Mouse (Mus musculus) thymus, adult 2 months (tissue): ENCODE measurements at regions not wholly inside any gene's neighbourhood (a gene's known extent, or its start where the extent isn't known, plus 50 kb on each side); places are given as distances from the start of the nearest gene placed in this dataset.

Source experiments
- DNase-seq: peaks from one replicate; pipeline ENCODE4 v3.0.0; 2021
- H3K27ac ChIP-seq: fragments of 200-500 bp; 2 replicates; pipeline ENCODE4 v1.5.1; 2012; ENCODE audit warnings: low read length, control low read depth; ENCODE audit not compliant: control insufficient read depth, insufficient read depth
- H3K27me3 ChIP-seq: fragments of 200-500 bp; 2 replicates; pipeline ENCODE4 v1.6.1; 2012; ENCODE audit warnings: mild to moderate bottlenecking, low read length, moderate library complexity, mixed read lengths; ENCODE audit not compliant: control insufficient read depth, insufficient read depth
- H3K36me3 ChIP-seq: fragments of 200-500 bp; 2 replicates; pipeline ENCODE4 v1.6.1; 2012; ENCODE audit warnings: mild to moderate bottlenecking, low read length, moderate library complexity; ENCODE audit not compliant: control insufficient read depth, insufficient read depth
- H3K4me1 ChIP-seq: fragments of 200-500 bp; replicated peaks from 2 replicates; pipeline ENCODE4 v1.6.1; 2012; ENCODE audit warnings: low read length; ENCODE audit not compliant: control insufficient read depth, insufficient read depth
- H3K4me3 ChIP-seq: fragments of 200-500 bp; 2 replicates; pipeline ENCODE4 v1.5.1; 2012; ENCODE audit warnings: mild to moderate bottlenecking, low read length, control low read depth, moderate library complexity; ENCODE audit not compliant: control insufficient read depth, insufficient read depth
- CTCF ChIP-seq: fragments of 200-500 bp; IDR thresholded peaks from 2 replicates; pipeline ENCODE4 v1.5.1; 2012; ENCODE audit warnings: mild to moderate bottlenecking, control low read depth, low read length, moderate library complexity, borderline replicate concordance; ENCODE audit not compliant: control insufficient read depth, poor library complexity, insufficient read depth; ENCODE audit errors: extremely low read depth
- POLR2A ChIP-seq: fragments of 200-500 bp; IDR thresholded peaks from 2 replicates; pipeline ENCODE4 v1.6.1; 2012; ENCODE audit warnings: mild to moderate bottlenecking, low read length, control low read depth, moderate library complexity; ENCODE audit not compliant: control insufficient read depth, poor library complexity, insufficient read depth; ENCODE audit errors: extremely low read depth
- WGBS: fragments of 180-500 bp; shearing (Covaris S2); methylation state at CpG from one replicate; pipeline ENCODE4 v1.1.7; 2018; 5-methylcytosine and 5-hydroxymethylcytosine counted together

DNA sequence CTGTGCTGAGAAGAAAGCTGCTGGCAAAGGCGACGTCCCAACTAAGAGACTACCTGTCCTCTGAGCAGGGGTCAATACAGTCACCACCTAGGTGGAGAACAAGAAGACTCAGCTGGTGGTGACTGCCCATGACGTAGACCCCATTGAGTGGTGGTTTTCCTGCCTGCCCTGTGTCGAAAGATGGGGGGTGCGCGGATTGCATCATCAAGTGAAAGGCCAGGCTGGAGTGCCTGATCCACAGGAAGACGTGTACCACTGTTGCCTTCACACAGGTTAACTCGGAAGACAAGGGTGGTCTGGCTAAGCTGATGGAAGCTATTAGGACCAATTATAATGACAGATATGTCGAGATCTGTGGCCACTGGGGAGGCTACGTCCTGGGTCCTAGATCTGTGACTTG is 80.3 kb downstream of the Snrpe start:
- DNase-seq, result no peak
- Histone ChIP-seq H3K4me1 (0 out of 2 replicates have a peak, but pooled peaks cover 4% of the 10 kb centered on the region), H3K4me3 (no peak overlapping the region), H3K27ac (no peak overlapping the region), H3K27me3 (no peaks in the 10 kb centered on the region), H3K36me3 (no peaks in the 10 kb centered on the region)
- no peak for TF ChIP-seq POLR2A
- no peak for TF ChIP-seq CTCF
- 95% methylated on average over 10 of the region's 10 CpGs for WGBS

DNA sequence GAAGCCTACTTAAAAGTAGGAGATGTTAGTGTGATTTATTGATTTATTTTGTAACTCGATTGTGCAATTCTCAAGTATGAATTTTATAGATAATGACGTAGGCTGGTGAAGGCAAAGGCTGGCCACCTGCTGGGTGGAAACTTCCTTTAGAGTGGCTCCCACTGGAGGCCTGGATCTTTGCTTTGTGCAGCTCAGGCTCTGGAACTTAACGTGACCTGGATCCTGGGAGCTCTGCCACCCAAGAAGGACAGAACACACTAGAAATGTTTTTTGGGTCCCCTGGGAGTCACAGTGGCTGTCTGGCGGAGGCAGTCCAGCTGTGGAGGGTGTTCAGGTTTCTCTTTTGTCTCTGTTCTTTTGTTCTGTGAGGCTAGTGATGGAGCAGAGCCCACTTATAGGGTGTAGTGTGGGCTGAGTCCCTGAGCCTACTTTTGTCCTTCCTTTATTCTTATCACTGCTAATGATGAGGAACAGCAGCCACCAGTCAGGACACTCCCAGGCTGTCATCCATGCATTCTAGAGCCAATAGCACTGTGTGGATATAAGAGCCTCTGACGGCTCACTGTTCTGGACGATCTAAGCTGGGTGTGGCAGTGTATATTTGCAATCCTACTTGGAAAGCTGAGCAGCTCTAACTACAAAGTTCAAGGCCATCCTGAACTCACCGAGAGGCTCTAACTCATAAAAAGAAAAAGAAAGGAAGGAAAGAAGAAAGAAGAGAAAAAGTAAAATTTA is 82.3 kb downstream of the Snrpe start:
- DNase-seq, result no peak
- H3K36me3 ChIP-seq, result no peaks in the 10 kb centered on the region
- 0 out of 2 replicates have a peak, but pooled peaks cover 4% of the 10 kb centered on the region for H3K4me1 ChIP-seq
- TF ChIP-seq CTCF (no peak), POLR2A (no peak)
- H3K27ac ChIP-seq, result no peak overlapping the region
- no peaks in the 10 kb centered on the region for H3K27me3 ChIP-seq
- WGBS, result 77% methylated on average over 7 of the region's 7 CpGs
- H3K4me3 ChIP-seq, result no peak overlapping the region

DNA sequence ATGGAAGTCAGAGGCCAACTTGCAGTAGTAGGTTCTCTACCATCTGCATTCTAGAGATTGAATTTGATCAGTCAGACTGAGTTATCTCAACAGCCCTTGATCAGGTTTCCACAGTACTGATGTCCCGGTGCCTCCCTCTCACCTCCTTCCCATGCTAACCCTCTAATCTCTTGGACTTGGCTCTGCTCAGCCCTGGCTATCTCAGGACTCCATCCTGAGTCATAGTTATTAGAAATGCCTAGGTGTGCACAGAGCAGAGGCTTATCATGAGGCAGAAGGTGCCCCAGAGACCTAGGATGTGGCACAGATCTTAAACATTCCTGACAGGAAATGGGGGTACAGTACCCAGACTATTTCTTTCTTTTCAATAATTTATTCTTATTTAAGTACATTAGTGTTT is 87.3 kb downstream of the Snrpe start:
- Histone ChIP-seq H3K36me3 (no peaks in the 10 kb centered on the region), H3K27ac (no peak overlapping the region), H3K4me1 (0 out of 2 replicates have a peak, but pooled peaks cover 2% of the 10 kb centered on the region), H3K4me3 (no peak overlapping the region), H3K27me3 (no peaks in the 10 kb centered on the region)
- TF ChIP-seq POLR2A (no peak), CTCF (no peak)
- 91% methylated on average over 1 of the region's 1 CpGs for WGBS
- no peak for DNase-seq

DNA sequence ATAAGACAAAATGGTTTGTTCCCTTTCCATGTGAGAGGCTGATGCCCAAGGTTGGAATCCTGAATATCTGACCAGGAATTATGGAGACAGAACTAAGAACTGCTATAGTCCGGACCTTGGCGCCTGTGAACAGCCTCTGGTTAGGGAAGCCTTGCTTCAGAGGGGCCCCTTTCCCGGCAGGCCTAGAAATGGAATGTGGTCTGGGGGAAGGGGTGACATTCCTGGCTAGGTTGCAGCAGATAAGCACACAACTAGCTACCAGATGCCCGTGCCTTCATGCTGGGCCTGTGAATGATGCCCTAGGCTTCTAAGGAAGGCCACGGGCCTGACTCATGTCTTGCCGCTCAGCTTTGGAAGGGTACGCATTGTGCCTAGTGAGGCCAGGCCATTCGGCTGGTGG is 89.4 kb downstream of the Snrpe start:
- Histone ChIP-seq H3K27ac (no peak overlapping the region), H3K4me1 (no peaks in the 10 kb centered on the region), H3K4me3 (no peak overlapping the region), H3K27me3 (no peaks in the 10 kb centered on the region), H3K36me3 (no peaks in the 10 kb centered on the region)
- WGBS, result 94% methylated on average over 8 of the region's 8 CpGs
- no peak for DNase-seq
- TF ChIP-seq CTCF (no peak), POLR2A (no peak)

DNA sequence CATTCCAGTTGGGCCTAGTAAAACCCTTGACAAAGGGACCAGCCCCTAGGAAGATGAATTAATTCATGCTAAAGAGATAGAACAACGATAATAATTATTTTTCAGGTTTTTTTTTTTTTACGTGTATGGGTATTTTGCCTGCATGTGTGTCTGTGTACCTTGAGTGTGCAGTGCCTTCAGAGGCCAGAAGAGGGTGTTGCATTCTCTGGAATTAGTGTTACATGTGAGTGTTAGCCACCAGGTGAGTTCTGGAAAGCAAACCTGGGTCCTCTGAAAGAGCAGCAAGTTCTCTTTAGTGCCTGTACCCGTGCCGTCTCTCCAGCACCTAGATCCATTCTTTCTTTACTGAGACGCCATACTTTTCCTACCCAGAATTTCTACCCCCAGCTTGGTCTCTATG is 92.8 kb upstream of the Sox13 start:
- Histone ChIP-seq H3K27me3 (no peaks in the 10 kb centered on the region), H3K27ac (no peak overlapping the region), H3K4me3 (no peak overlapping the region), H3K36me3 (no peaks in the 10 kb centered on the region), H3K4me1 (no peaks in the 10 kb centered on the region)
- TF ChIP-seq CTCF (no peak), POLR2A (no peak)
- no peak for DNase-seq
- WGBS, result 99% methylated on average over 5 of the region's 5 CpGs

DNA sequence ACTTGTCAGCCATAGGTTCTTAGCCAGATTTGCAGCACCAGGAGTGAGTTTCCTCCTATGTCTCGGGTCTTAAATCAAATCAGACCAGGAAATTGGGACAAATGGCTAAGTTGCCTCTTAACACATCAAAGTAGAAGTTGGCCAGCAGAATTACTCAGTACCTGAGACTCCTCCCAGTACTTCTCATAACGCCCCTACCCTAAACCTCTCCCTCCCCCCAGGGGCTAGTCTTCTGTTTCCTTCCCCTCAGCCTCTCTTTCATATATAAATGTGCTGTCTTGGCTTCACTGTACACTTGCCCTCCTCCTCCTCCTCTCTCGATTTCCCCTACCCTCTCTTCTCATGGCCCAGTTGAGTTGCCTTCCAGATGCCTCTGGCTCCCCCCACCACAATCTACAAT is 79.9 kb upstream of the Sox13 start:
- 68% methylated on average over 3 of the region's 3 CpGs for WGBS
- no peak for DNase-seq
- Histone ChIP-seq H3K27me3 (no peaks in the 10 kb centered on the region), H3K4me1 (no peaks in the 10 kb centered on the region), H3K36me3 (no peaks in the 10 kb centered on the region), H3K4me3 (no peak overlapping the region), H3K27ac (no peak overlapping the region)
- no peak for TF ChIP-seq CTCF
- no peak for TF ChIP-seq POLR2A
